ENCODE assay signal across 8 mouse cellular contexts in genomic region chr13:100174360-100174759, GRCm38 (mm10). TPM values are rescaled to one million over a fixed set of nuclear protein-coding genes. Genes with fewer than 3 reads are reported as not detected.
A peak's percentile ranks its signal among the peaks of the same experiment; 100 is the strongest.
DNase-seq lines count a peak whose midpoint lies in the region; ATAC-seq and TF ChIP-seq lines count a peak whose summit lies in the region.
"Not testable (repeated sequence)": the region's sequence is repeated elsewhere in the genome, so short reads cannot be mapped to it uniquely, and the experiment has no call there.
"Had no signal": no experiment of that assay in that cellular context is flagged by ENCODE, and none has a peak within 500 bp of the region (broad histone marks: within the 10 kb centered on the region; RNA-seq: fewer than 3 reads in every experiment).

No protein-coding gene starts in this region.

- peak; percentile 15 for DNase-seq in MN1 (ENCODE audit: low spot score)
- DNase-seq in brain, adult 2 months (ENCODE audit: low read depth, low spot score), result peak; percentile 6
- DNase-seq in embryonic facial prominence, embryonic 14.5 days (ENCODE audit: low spot score), result peak; percentile 67
- peak; percentile 15 to 28 for DNase-seq in kidney, postnatal 4 days
- peak; percentile 9 for DNase-seq in liver, adult 2 months (ENCODE audit: extremely low read depth, low read depth, low spot score)
- peak; percentile 6 for DNase-seq in lung, postnatal 36 days

- H3K9ac ChIP-seq in embryonic facial prominence, embryonic 14.5 days (ENCODE audit: low read depth, low read length); intestine, embryonic 16.5 days (ENCODE audit: low read depth, low read length); liver, adult 2 months (ENCODE audit: low read depth, low read length): not testable (repeated sequence)

- H3K27me3 ChIP-seq in embryonic facial prominence, embryonic 14.5 days (replicated peaks; ENCODE audit: control insufficient read depth, insufficient read depth, low read length); intestine, embryonic 16.5 days (replicated peaks; ENCODE audit: control insufficient read depth, insufficient read depth, low read length); liver, adult 2 months (ENCODE audit: control insufficient read depth, insufficient read depth, low read length): not testable (repeated sequence)

- not testable (repeated sequence) for H3K79me2 ChIP-seq in liver, adult 2 months (ENCODE audit: control insufficient read depth, insufficient read depth, low read length)

- not testable (repeated sequence) for H3K27ac ChIP-seq in embryonic facial prominence, embryonic 14.5 days (replicated peaks; ENCODE audit: low read depth, low read length); intestine, embryonic 16.5 days (ENCODE audit: low read length); liver, adult 2 months (replicated peaks; ENCODE audit: insufficient read depth, low read depth, low read length)

- WGBS in embryonic facial prominence, embryonic 14.5 days, result 73% methylated on average over 3 of the region's 5 CpGs
- 74% methylated on average over 4 of the region's 5 CpGs for WGBS in intestine, embryonic 16.5 days
- WGBS in liver, adult 2 months, result 65% methylated on average over 4 of the region's 5 CpGs

- not testable (repeated sequence) for H3K36me3 ChIP-seq in embryonic facial prominence, embryonic 14.5 days (ENCODE audit: control insufficient read depth, insufficient read depth, low read length); intestine, embryonic 16.5 days (ENCODE audit: control insufficient read depth, insufficient read depth, low read length); liver, adult 2 months (ENCODE audit: control insufficient read depth, insufficient read depth, low read length)

- not testable (repeated sequence) for TF ChIP-seq POLR2A in liver, adult 2 months (IDR thresholded peaks at IDR 0.05; ENCODE audit: extremely low read depth, insufficient read depth, low read length)

- not testable (repeated sequence) for TF ChIP-seq CTCF in liver, adult 2 months (IDR thresholded peaks at IDR 0.05; ENCODE audit: low read depth, low read length)

- H3K4me1 ChIP-seq in embryonic facial prominence, embryonic 14.5 days (ENCODE audit: control insufficient read depth, insufficient read depth, low read length); intestine, embryonic 16.5 days (ENCODE audit: control insufficient read depth, insufficient read depth, low read length); liver, adult 2 months (ENCODE audit: control insufficient read depth, insufficient read depth, low read length): not testable (repeated sequence)

- not testable (repeated sequence) for H3K9me3 ChIP-seq in embryonic facial prominence, embryonic 14.5 days (ENCODE audit: control insufficient read depth, low read length); intestine, embryonic 16.5 days (ENCODE audit: control insufficient read depth, low read length)

- not testable (repeated sequence) for H3K4me2 ChIP-seq in embryonic facial prominence, embryonic 14.5 days (ENCODE audit: low read depth, low read length); intestine, embryonic 16.5 days (ENCODE audit: low read depth, low read length)

- not testable (repeated sequence) for H3K4me3 ChIP-seq in embryonic facial prominence, embryonic 14.5 days (ENCODE audit: low read depth, low read length); intestine, embryonic 16.5 days (ENCODE audit: low read length); liver, adult 2 months (ENCODE audit: insufficient read depth, low read depth, low read length)

- not testable (repeated sequence) for ATAC-seq in embryonic facial prominence, embryonic 14.5 days (ENCODE audit: low read depth)
- 0 out of 2 replicates have a peak, but pooled peaks have one; percentile 48 for ATAC-seq in intestine, embryonic 16.5 days

RNA-seq across cellular contexts. Expression of gene Naip2, which starts 27.5 kb away (rescaled TPM):
- 0.45 and 0.54 TPM in 2 replicates for polyA plus RNA-seq in embryonic facial prominence, embryonic 14.5 days (2014; fragmentation: Nextera tagmentation; extraction: Ambion mirVana)
- 6.9 and 8.3 TPM in 2 replicates for polyA plus RNA-seq in intestine, embryonic 16.5 days (2015; fragmentation: Nextera tagmentation; extraction: Ambion mirVana)
- 4.8 and 5.7 TPM in 2 replicates for total RNA-seq in liver, adult 2 months (2014; rRNA removed)
- 0.31 and 1.0 TPM in 2 replicates for polyA plus RNA-seq in liver, adult 2 months (2012; rRNA removed)
- polyA plus RNA-seq: erythroblast, embryonic 14.5 days had no signal

RNA-seq across cellular contexts. Expression of gene Smn1, which starts 49.7 kb away (rescaled TPM):
- polyA plus RNA-seq in embryonic facial prominence, embryonic 14.5 days (2014; fragmentation: Nextera tagmentation; extraction: Ambion mirVana), result 43.0 and 50.9 TPM in 2 replicates
- polyA plus RNA-seq in intestine, embryonic 16.5 days (2015; fragmentation: Nextera tagmentation; extraction: Ambion mirVana), result 39.0 and 45.8 TPM in 2 replicates
- 3.3 and 4.6 TPM in 2 replicates for total RNA-seq in liver, adult 2 months (2014; rRNA removed)
- polyA plus RNA-seq in liver, adult 2 months (2012; rRNA removed), result 6.1 and 6.5 TPM in 2 replicates

Comparison
In these comparisons a context has a peak if more than half of its experiments do, and no peak if none do; other contexts are left out.
1. DNase-seq: peak in every context shown above with its lines; median percentile 67 in embryonic facial prominence, embryonic 14.5 days; 22 in kidney, postnatal 4 days; 15 in MN1; 9 in liver, adult 2 months; 6 in brain, adult 2 months; 6 in lung, postnatal 36 days.